Mouse (Mus musculus) lung, embryonic 14.5 days (tissue): ENCODE results near the gene Zfp385c. TPM values are rescaled to one million over a fixed set of nuclear protein-coding genes. Genes with fewer than 3 reads are reported as not detected.

Experiments used
- ATAC-seq: fragments of 200-750 bp; cut with Nextera tagmentation; 2 replicates; pipeline ENCODE4 v1.8.0; 2017; ENCODE audit warnings: mild to moderate bottlenecking, moderate TSS enrichment, moderate library complexity; ENCODE audit not compliant: insufficient read depth
- DNase-seq: peaks from one replicate; pipeline ENCODE4 v3.0.0-alpha.2; 2015
- H3K27ac ChIP-seq: fragments of 300-500 bp; sonication (generic); 2 replicates; pipeline ENCODE4 v1.5.1; 2014; ENCODE audit warnings: low read depth, mild to moderate bottlenecking, moderate library complexity
- H3K27me3 ChIP-seq: fragments of 300-500 bp; sonication (generic); 2 replicates; pipeline ENCODE4 v1.6.1; 2014; ENCODE audit warnings: low read length, control low read depth; ENCODE audit not compliant: insufficient read depth
- H3K36me3 ChIP-seq: fragments of 300-500 bp; sonication (generic); 2 replicates; pipeline ENCODE4 v1.6.1; 2014; ENCODE audit warnings: control low read depth; ENCODE audit not compliant: insufficient read depth
- H3K4me1 ChIP-seq: fragments of 300-500 bp; sonication (generic); 2 replicates; pipeline ENCODE4 v1.6.1; 2014; ENCODE audit warnings: antibody characterized with exemption, control low read depth; ENCODE audit not compliant: insufficient read depth
- H3K4me2 ChIP-seq: fragments of 300-500 bp; sonication (generic); 2 replicates; pipeline ENCODE4 v1.6.1; 2014; ENCODE audit warnings: mild to moderate bottlenecking
- H3K4me3 ChIP-seq: fragments of 300-500 bp; sonication (generic); 2 replicates; pipeline ENCODE4 v1.5.1; 2014; ENCODE audit warnings: low read depth, low read length
- H3K9ac ChIP-seq: fragments of 300-500 bp; sonication (generic); 2 replicates; pipeline ENCODE4 v1.6.1; 2014
- H3K9me3 ChIP-seq: fragments of 300-500 bp; sonication (generic); 2 replicates; pipeline ENCODE4 v1.6.1; 2016; ENCODE audit warnings: low read depth, low read length, control low read depth
- CTCF ChIP-seq: IDR thresholded peaks from 2 replicates; pipeline ENCODE4 v1.5.1; 2016; ENCODE audit warnings: antibody characterized with exemption, low read depth
- WGBS: fragments of 180-500 bp; shearing (Covaris S2); extraction: QIAGEN DNeasy Blood & Tissue Kit; methylation state at CpG from one replicate; pipeline ENCODE4 v1.1.7; 2014; 5-methylcytosine and 5-hydroxymethylcytosine counted together
- polyA plus RNA-seq: library from polyadenylated mRNA; unstranded; fragments of >200 nt; fragmentation: Nextera tagmentation; extraction: Ambion mirVana; gene quantifications from 2 replicates; pipeline ENCODE4 v1.2.1, GENCODE M21; 2014

Gene Zfp385c
- polyA plus RNA-seq, 1 experiment from 2014 or later, result not detected

DNA sequence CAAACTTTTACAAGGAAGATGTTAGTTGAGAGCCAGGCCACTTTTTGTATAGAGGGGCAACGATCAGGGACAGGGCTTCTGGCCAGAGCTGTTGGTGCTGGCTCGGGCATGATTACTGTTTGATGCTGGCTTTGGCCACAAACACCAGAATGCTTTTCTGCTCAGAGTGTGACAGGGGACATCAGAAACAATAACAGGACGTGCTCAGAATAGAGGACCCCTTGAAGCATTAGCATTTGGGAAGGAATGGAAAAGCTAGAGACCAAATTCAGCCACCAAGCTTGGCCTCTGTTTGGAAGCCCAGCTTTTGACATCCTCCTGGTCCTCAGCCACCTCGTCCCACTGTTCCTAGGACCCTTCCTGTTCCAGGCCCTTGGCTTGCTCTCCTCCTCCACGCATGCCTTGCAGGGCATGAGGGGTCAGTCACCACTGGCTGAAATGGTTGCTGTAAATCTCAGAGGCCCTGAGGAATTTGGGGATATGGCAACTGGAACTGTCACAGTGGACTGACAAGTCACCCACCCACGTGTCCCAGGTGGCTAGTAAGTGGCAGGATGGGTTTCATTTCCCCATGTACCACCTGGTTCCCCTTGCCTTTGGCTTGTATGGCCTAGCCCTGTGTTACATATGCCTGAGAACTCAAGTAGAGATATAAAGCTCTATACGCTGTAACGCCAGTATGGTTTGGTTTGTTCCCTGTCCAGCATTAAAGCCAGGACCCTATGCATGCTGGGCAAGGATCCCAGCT, 114.2 kb downstream of the Zfp385c start:
- Histone ChIP-seq H3K9ac (no peak overlapping the region), H3K27ac (no peak overlapping the region), H3K27me3 (no peaks in the 10 kb centered on the region), H3K9me3 (no peaks in the 10 kb centered on the region), H3K4me2 (no peak overlapping the region), H3K4me3 (no peak overlapping the region), H3K4me1 (peaks cover 4% of the 10 kb centered on the region; the same call in 1 of the 2 replicates), H3K36me3 (peaks cover 50% of the 10 kb centered on the region)
- TF ChIP-seq CTCF, result no peak
- 71% methylated on average over 8 of the region's 8 CpGs for WGBS
- ATAC-seq (no peak), DNase-seq (no peak)

Other genes with a start within 250 kb of the Zfp385c start
- 10.9 and 12.3 TPM in 2 replicates for gene Klhl11, start 219.7 kb downstream of the Zfp385c start, polyA plus RNA-seq
- gene Acly, start 164.5 kb downstream of the Zfp385c start, polyA plus RNA-seq, result 140 and 146 TPM in 2 replicates
- gene Ttc25, start 146.8 kb downstream of the Zfp385c start, polyA plus RNA-seq, result 0.74 and 0.87 TPM in 2 replicates
- 24.4 and 25.4 TPM in 2 replicates for gene Cnp, start 117.6 kb downstream of the Zfp385c start, polyA plus RNA-seq
- 60.3 and 65.4 TPM in 2 replicates for gene Nkiras2, start 73.2 kb downstream of the Zfp385c start, polyA plus RNA-seq
- 71.6 and 79.4 TPM in 2 replicates for gene Dnajc7, start 72.3 kb downstream of the Zfp385c start, polyA plus RNA-seq
- 3.1 and 3.3 TPM in 2 replicates for gene Dhx58, start 11.8 kb upstream of the Zfp385c start, polyA plus RNA-seq
- gene Kat2a, start 20.0 kb upstream of the Zfp385c start, polyA plus RNA-seq, result 68.9 and 73.6 TPM in 2 replicates
- gene Hspb9, start 21.4 kb upstream of the Zfp385c start, polyA plus RNA-seq, result 0.46 and 0.97 TPM in 2 replicates
- 49.9 and 51.3 TPM in 2 replicates for gene Rab5c, start 45.8 kb upstream of the Zfp385c start, polyA plus RNA-seq
- not detected in 2 replicates for gene Kcnh4, start 67.5 kb upstream of the Zfp385c start, polyA plus RNA-seq
- gene Hcrt, start 70.5 kb upstream of the Zfp385c start, polyA plus RNA-seq, result not detected in 2 replicates
- 2.3 and 2.9 TPM in 2 replicates for gene Ghdc, start 78.5 kb upstream of the Zfp385c start, polyA plus RNA-seq
- gene Stat5b, start 158.3 kb upstream of the Zfp385c start, polyA plus RNA-seq, result 26.6 and 27.9 TPM in 2 replicates
- 5.4 and 5.8 TPM in 2 replicates for gene Stat5a, start 166.9 kb upstream of the Zfp385c start, polyA plus RNA-seq
- 33.8 and 36.5 TPM in 2 replicates for gene Stat3, start 247.1 kb upstream of the Zfp385c start, polyA plus RNA-seq